Mouse (Mus musculus) embryonic facial prominence, embryonic 15.5 days (tissue): ENCODE measurements at regions not wholly inside any gene's neighbourhood (a gene's known extent, or its start where the extent isn't known, plus 50 kb on each side); places are given as distances from the start of the nearest gene placed in this dataset.

Source experiments
- ATAC-seq: fragments of 200-750 bp; cut with Nextera tagmentation; 2 replicates; pipeline ENCODE4 v1.8.0; 2017; ENCODE audit warnings: low read depth, moderate TSS enrichment; ENCODE audit not compliant: insufficient number of reproducible peaks, low FRiP score, low TSS enrichment
- H3K27ac ChIP-seq: fragments of 300-500 bp; sonication (generic); replicated peaks from 2 replicates; pipeline ENCODE4 v1.5.1; 2015; ENCODE audit warnings: mild to moderate bottlenecking, inconsistent platforms
- H3K27me3 ChIP-seq: fragments of 300-500 bp; sonication (generic); 2 replicates; pipeline ENCODE4 v1.6.1; 2015; ENCODE audit warnings: inconsistent platforms
- H3K36me3 ChIP-seq: fragments of 300-500 bp; sonication (generic); 2 replicates; pipeline ENCODE4 v1.6.1; 2015; ENCODE audit warnings: mild to moderate bottlenecking, inconsistent platforms
- H3K4me1 ChIP-seq: fragments of 300-500 bp; sonication (generic); 2 replicates; pipeline ENCODE4 v1.6.1; 2015; ENCODE audit warnings: inconsistent platforms
- H3K4me2 ChIP-seq: fragments of 300-500 bp; sonication (generic); replicated peaks from 2 replicates; pipeline ENCODE4 v1.6.1; 2015; ENCODE audit warnings: mild to moderate bottlenecking, inconsistent platforms
- H3K4me3 ChIP-seq: fragments of 300-500 bp; sonication (generic); replicated peaks from 2 replicates; pipeline ENCODE4 v1.5.1; 2015; ENCODE audit warnings: mild to moderate bottlenecking, inconsistent platforms
- H3K9ac ChIP-seq: fragments of 300-500 bp; sonication (generic); 2 replicates; pipeline ENCODE4 v1.6.1; 2015; ENCODE audit warnings: inconsistent platforms
- H3K9me3 ChIP-seq: fragments of 300-500 bp; sonication (generic); replicated peaks from 2 replicates; pipeline ENCODE4 v1.6.1; 2016; ENCODE audit warnings: inconsistent platforms
- WGBS: fragments of 180-500 bp; shearing (Covaris S2); methylation state at CpG from one replicate; pipeline ENCODE4 v1.1.7; 2015; 5-methylcytosine and 5-hydroxymethylcytosine counted together

GRCm38 (mm10) chr3:117155274-117155673 is 186.5 kb upstream of the Palmd start:
- H3K27ac ChIP-seq, result no peak overlapping the region
- H3K4me3 ChIP-seq, result no peak overlapping the region
- H3K36me3 ChIP-seq, result no peaks in the 10 kb centered on the region
- no peak overlapping the region for H3K9ac ChIP-seq
- H3K4me2 ChIP-seq, result no peak overlapping the region
- ATAC-seq, result no peak
- H3K9me3 ChIP-seq, result no peaks in the 10 kb centered on the region
- H3K4me1 ChIP-seq, result no peaks in the 10 kb centered on the region
- H3K27me3 ChIP-seq, result no peaks in the 10 kb centered on the region
- WGBS, result 88% methylated on average over 6 of the region's 6 CpGs

GRCm38 (mm10) chr3:117153011-117153473 is 184.3 kb upstream of the Palmd start:
- no peak for ATAC-seq
- Histone ChIP-seq H3K9me3 (no peaks in the 10 kb centered on the region), H3K9ac (no peak overlapping the region), H3K27me3 (no peaks in the 10 kb centered on the region), H3K4me3 (no peak overlapping the region), H3K27ac (no peak overlapping the region), H3K4me1 (no peaks in the 10 kb centered on the region), H3K36me3 (no peaks in the 10 kb centered on the region), H3K4me2 (no peak overlapping the region)
- 37% methylated on average over 2 of the region's 2 CpGs for WGBS

GRCm38 (mm10) chr3:117152414-117152813 is 183.6 kb upstream of the Palmd start:
- H3K9ac ChIP-seq, result no peak overlapping the region
- H3K9me3 ChIP-seq, result no peaks in the 10 kb centered on the region
- H3K27ac ChIP-seq, result no peak overlapping the region
- no peaks in the 10 kb centered on the region for H3K27me3 ChIP-seq
- H3K4me3 ChIP-seq, result no peak overlapping the region
- H3K36me3 ChIP-seq, result no peaks in the 10 kb centered on the region
- no peak for ATAC-seq
- 86% methylated on average over 8 of the region's 8 CpGs for WGBS
- H3K4me1 ChIP-seq, result no peaks in the 10 kb centered on the region
- no peak overlapping the region for H3K4me2 ChIP-seq

GRCm38 (mm10) chr3:117147414-117147813 is 178.6 kb upstream of the Palmd start:
- Histone ChIP-seq H3K9ac (no peak overlapping the region), H3K36me3 (no peaks in the 10 kb centered on the region), H3K9me3 (no peaks in the 10 kb centered on the region), H3K4me2 (no peak overlapping the region), H3K27ac (no peak overlapping the region), H3K4me3 (no peak overlapping the region), H3K4me1 (no peaks in the 10 kb centered on the region), H3K27me3 (no peaks in the 10 kb centered on the region)
- no peak for ATAC-seq
- 91% methylated on average over 2 of the region's 2 CpGs for WGBS

- H3K4me2 ChIP-seq, result no peak overlapping the region
- no peaks in the 10 kb centered on the region for H3K36me3 ChIP-seq
- H3K4me3 ChIP-seq, result no peak overlapping the region
- no peaks in the 10 kb centered on the region for H3K27me3 ChIP-seq
- no peak for ATAC-seq
- H3K9ac ChIP-seq, result no peak overlapping the region
- WGBS, result 67% methylated on average over 2 of the region's 2 CpGs
- H3K9me3 ChIP-seq, result no peaks in the 10 kb centered on the region
- no peaks in the 10 kb centered on the region for H3K4me1 ChIP-seq
- no peak overlapping the region for H3K27ac ChIP-seq
These were observed 171.0 kb upstream of the Palmd start for GRCm38 (mm10) chr3:117139835-117140234.

DNA sequence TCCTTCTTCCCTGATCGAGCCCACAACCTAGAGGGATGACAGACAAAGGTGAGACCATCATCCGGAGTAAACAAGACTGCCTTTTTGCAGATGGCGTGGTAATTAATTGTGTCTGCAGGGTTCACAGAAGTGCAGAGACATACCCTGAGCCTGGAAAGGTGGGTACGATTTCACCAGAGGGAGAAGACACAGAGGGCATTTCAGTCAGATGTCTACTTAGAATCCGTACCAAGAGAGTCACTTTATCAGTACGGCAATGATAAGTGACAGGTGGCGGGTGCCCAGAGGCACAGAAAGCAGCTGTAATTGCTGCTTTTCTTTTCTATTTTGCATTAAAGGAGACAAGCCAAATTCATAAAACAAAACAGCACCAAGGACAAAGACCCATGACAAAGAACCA is 169.9 kb upstream of the Palmd start:
- H3K4me3 ChIP-seq, result no peak overlapping the region
- no peak overlapping the region for H3K4me2 ChIP-seq
- no peaks in the 10 kb centered on the region for H3K9me3 ChIP-seq
- no peaks in the 10 kb centered on the region for H3K36me3 ChIP-seq
- H3K27me3 ChIP-seq, result no peaks in the 10 kb centered on the region
- H3K4me1 ChIP-seq, result no peaks in the 10 kb centered on the region
- no peak overlapping the region for H3K27ac ChIP-seq
- 53% methylated on average over 7 of the region's 7 CpGs for WGBS
- no peak for ATAC-seq
- no peak overlapping the region for H3K9ac ChIP-seq

GRCm38 (mm10) chr3:117132897-117133296 is 164.1 kb upstream of the Palmd start:
- no peak for ATAC-seq
- 81% methylated on average over 4 of the region's 4 CpGs for WGBS
- H3K9ac ChIP-seq, result no peak overlapping the region
- no peak overlapping the region for H3K4me3 ChIP-seq
- H3K27ac ChIP-seq, result no peak overlapping the region
- no peak overlapping the region for H3K4me2 ChIP-seq
- no peaks in the 10 kb centered on the region for H3K4me1 ChIP-seq
- no peaks in the 10 kb centered on the region for H3K27me3 ChIP-seq
- no peaks in the 10 kb centered on the region for H3K9me3 ChIP-seq
- no peaks in the 10 kb centered on the region for H3K36me3 ChIP-seq

DNA sequence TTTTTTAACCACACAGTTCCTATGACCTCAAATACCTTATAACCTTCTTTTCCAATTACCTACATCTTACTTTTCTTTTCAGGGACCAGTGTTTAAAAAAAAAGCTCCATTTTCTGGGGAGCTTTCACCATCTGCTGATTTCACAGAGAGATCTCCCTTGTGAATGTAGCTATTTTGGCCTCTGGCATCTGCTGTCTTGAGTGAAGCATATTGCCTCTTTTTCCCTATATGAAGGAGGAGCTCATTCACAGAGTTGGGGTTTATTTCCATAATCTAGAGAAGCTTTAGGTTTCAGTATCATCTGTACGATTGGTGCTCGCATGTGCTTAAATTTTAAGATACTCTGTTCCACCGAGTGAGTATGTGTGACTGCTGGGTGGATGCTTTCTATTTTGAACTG is 153.4 kb upstream of the Palmd start:
- WGBS, result 79% methylated on average over 3 of the region's 3 CpGs
- ATAC-seq, result no peak
- Histone ChIP-seq H3K4me2 (no peak overlapping the region), H3K9ac (no peak overlapping the region), H3K27ac (no peak overlapping the region), H3K4me1 (no peaks in the 10 kb centered on the region), H3K4me3 (no peak overlapping the region), H3K9me3 (no peaks in the 10 kb centered on the region), H3K36me3 (no peaks in the 10 kb centered on the region), H3K27me3 (no peaks in the 10 kb centered on the region)

GRCm38 (mm10) chr3:117120086-117121055 is 151.6 kb upstream of the Palmd start:
- ATAC-seq, result no peak
- Histone ChIP-seq H3K4me3 (no peak overlapping the region), H3K36me3 (no peaks in the 10 kb centered on the region), H3K9me3 (no peaks in the 10 kb centered on the region), H3K4me2 (no peak overlapping the region), H3K9ac (no peak overlapping the region), H3K27me3 (no peaks in the 10 kb centered on the region), H3K4me1 (no peaks in the 10 kb centered on the region), H3K27ac (no peak overlapping the region)
- WGBS, result 47% methylated on average over 13 of the region's 13 CpGs

DNA sequence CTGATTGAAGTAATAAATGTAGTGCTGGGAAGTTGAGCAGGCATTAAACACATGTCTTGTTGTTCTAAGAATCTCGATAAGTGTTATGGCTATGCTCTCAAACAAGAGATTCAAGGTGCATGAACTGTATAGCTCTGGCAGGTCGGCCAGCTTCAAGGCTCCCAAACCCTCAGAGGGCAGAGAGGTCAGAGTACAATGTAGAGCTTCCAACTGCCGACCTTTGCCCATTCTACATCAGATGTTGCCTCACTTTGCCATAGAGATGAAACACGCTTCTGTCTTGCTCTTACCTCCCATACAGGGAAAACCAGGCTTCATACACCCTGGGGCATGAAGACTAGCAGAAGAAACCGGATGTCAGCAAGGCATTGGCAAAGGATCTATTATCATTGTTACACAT is 150.8 kb upstream of the Palmd start:
- Histone ChIP-seq H3K9me3 (no peaks in the 10 kb centered on the region), H3K27me3 (no peaks in the 10 kb centered on the region), H3K4me2 (no peak overlapping the region), H3K36me3 (no peaks in the 10 kb centered on the region), H3K4me3 (no peak overlapping the region), H3K9ac (no peak overlapping the region), H3K27ac (no peak overlapping the region), H3K4me1 (no peaks in the 10 kb centered on the region)
- WGBS, result 65% methylated on average over 5 of the region's 5 CpGs
- ATAC-seq, result no peak

DNA sequence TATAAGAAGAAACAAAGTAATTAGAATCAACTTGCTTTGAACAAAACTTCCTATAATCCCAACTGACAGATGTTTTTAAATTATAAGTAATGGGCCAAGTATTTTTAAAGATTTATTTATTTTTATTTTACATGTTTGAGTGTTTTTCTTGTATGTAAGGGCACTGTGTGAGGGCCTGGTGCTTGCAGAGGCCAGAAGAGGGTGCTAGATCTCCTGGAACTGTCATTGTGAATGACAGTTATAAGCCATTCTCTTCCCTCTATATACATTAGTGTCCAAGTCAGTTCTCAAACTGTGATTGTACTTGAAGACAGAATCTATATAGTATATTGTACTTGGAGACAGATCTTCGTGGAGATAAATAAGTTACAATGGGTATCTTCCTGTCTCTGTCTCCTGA is 149.1 kb upstream of the Palmd start:
- Histone ChIP-seq H3K9ac (no peak overlapping the region), H3K36me3 (no peaks in the 10 kb centered on the region), H3K9me3 (no peaks in the 10 kb centered on the region), H3K4me1 (no peaks in the 10 kb centered on the region), H3K4me3 (no peak overlapping the region), H3K4me2 (no peak overlapping the region), H3K27ac (no peak overlapping the region), H3K27me3 (no peaks in the 10 kb centered on the region)
- WGBS, result 51% methylated on average over 1 of the region's 1 CpGs
- no peak for ATAC-seq

- H3K9ac ChIP-seq, result no peak overlapping the region
These were observed 147.4 kb upstream of the Palmd start for GRCm38 (mm10) chr3:117116210-117116609.

More at GRCm38 (mm10) chr3:117116210-117116609, 147.4 kb upstream of the Palmd start:
- Histone ChIP-seq H3K36me3 (no peaks in the 10 kb centered on the region), H3K4me2 (no peak overlapping the region), H3K9me3 (no peaks in the 10 kb centered on the region), H3K4me3 (no peak overlapping the region), H3K27me3 (no peaks in the 10 kb centered on the region), H3K27ac (no peak overlapping the region), H3K4me1 (no peaks in the 10 kb centered on the region)
- ATAC-seq, result no peak
- 58% methylated on average over 2 of the region's 2 CpGs for WGBS
